Mouse (Mus musculus): ENCODE data around the gene Wipf1.

The Wipf1 gene

DNA sequence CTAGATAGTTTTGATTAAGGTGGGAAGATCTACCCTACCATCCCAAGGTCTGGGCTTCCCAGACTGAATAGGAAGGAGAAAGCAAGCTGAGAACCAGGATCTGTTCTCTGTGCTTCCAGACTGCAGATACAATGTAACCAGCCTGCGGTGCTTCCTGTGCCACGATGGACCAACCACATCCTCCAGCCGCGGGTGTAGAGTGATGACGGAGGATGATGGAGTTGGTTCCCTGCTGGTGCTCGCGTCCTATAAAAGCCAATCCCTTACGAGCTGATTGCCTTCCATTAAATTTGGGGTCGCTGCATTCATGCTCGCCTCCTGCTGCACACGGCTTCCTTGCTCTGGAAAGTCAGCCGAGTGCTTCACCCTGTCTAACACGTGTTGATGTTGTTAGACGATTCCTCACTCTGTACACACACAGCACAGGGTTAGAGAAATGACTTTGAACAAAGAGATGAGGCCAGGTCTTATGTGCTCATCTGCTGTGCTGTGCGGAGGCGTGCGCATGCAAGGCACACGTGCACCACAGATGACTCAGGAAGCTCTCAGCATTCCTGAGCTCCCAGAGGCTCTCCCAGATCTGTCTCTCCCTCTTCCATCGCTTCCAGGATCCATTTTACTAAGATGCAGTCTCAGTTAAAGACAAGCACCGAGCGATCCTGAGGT, 100.6 kb downstream of the Wipf1 start:
- DNase-seq: no peak

DNA sequence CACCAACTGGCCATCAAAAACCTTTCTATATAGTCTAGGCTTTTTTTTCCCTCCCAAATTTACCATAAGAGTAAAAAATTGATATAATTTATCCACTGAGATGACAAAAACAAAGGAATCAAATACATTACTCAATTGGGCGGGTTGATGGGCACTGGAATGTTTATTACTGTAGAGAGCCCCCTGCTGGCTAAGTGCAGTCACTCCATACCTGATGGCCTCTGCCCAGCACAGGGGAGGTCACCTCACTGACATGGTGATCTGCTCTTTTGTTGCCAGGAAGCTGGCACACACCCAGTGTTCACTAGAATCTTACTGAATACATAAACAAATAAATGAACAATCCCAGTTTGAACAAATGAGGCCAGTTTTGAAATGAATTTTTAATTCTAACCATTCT, 102.2 kb downstream of the Wipf1 start:
- DNase-seq: peak; percentile 66 to 72

DNA sequence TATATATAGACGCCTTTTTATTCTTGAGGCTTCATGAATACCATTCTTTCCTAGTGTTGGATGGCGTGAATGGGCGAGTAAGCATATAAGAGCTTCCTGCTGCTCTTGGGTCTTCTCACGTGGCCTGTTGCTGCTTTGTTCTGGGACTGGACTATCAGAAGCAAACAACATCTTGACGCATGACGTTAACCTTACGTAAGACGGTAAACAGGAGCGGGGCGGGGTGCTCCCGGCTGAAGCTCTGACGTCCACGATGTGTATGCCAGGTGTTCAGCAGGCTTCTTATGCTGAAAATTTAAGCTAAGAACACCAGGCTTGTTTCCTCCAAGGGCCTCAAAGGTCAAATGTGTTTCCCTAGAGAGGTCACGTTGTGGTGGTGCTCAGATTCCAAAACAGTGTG, 103.7 kb downstream of the Wipf1 start:
- DNase-seq: no peak

DNA sequence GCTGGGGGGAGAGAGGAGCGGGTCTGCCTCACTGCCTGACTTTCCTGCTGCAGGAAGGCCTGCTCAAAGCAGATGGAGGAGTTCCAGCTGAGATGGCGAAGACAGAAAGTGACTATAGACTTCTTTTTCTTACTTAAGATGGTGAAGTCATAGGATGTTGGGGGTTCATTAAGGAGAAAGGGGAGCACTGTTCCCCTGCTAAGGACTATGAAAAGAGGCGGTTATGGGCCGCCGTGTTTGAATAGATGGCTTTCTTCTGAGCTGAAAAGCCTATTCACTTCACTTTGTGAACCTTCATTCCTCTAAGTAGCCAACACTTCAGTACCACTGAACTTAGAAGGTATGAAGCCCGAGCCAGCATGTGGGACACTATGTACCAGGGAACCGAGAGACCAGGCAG, 109.8 kb downstream of the Wipf1 start:
- DNase-seq: no peak

DNA sequence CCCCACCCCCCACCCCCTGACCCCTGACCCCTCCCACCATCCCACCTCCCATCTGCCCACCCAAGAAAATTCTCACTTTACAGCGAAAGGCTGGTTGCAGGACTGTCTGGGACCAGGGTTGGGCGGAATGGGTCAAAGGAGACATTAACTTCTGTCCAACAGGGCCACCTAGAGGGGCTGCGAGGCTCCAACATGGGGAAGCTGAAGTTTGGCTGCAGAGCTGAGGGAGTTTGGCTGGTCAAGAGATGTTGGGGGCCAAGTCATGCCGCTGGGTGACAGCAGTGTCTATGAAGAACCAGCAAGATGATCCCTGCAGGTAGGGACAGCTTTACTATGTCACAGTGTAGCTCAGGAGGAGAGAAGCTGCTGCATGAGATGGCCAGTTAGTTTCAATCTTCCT, 110.2 kb downstream of the Wipf1 start:
- DNase-seq: peak; percentile 35 to 49

DNA sequence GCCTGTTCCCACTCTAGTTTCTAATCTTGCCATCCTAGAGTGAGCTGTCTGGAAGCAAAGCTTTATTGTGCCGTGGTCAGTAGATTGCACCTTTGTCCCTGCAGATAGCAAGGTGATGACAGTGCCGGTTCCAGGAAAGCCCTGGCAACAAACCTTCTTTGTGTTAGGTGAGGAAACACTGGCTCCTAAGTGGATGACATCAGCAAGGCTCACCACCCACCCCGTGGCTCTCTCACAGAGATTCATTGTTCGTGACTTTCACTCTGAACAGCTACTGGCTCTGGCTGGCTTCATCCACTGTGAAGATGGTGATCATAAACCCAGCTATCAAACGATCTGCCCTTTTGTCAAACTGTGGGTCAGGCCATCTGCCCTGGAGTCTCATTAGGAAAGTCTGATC, 113.6 kb downstream of the Wipf1 start:
- DNase-seq: no peak

DNA sequence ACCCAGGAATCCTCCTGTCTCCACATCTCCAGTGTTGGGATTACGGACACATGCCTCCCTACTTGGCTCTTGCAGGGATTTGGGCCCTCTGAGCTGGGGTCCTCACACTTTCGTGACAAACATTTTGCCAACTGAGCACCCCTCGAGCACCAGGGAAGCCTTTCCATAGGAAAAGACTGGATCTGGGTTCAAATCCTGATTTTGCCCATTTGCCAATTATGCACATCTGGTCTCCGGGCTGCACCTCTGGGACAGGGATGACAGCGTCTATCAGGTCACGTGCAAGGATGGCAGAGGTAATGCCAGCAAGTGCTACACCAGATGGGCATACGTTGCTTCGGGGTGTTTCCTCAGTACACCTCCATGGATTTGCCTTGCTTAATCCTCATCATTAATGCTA, 119.5 kb downstream of the Wipf1 start:
- no peak for DNase-seq

DNA sequence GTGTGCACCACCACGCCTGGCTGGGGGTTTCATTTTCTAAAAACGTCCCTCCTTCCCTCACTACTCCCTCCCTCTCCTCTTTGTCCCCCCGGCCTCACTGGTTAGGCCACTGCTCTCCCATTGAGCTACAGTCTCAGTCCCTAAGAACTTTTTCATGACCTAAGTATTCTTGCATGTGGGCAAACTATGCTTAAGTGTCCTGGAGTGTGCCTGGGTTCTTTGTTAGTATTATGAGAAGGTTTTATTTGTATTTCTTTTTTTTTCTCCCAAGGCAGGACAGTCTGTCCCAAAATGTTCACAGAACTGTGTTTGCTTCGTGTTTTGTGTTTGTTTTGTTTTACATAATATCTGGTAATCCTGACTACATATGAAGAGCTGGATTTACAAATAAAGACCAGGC, 121.9 kb downstream of the Wipf1 start:
- DNase-seq: no peak

DNA sequence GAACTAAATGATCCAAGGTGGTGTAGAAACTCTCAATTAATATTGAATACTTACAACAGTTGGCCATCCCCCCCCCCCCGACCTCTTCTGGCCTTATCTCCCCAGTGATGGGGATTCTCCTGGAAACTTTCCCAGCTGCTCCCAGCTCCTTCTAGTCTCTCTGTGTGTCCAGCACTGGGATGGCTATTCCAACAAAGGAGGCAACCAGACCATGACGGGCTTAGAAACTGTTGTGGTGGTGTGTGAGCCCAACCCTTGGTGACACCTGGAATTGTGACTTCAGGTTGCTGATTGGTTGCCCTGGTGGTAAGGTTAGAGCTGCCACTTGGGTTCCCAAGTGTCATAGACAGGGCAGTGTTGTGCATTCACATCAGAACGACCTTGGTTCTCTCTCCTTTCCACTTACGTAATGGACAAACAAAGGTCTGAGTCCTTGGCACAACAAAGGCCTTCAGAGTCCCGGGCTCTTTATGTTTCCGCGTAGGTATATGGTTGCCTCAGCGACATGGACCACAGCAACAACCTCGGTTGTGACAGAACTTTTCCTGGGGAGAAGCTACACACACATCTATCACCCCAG, 123.1 kb downstream of the Wipf1 start:
- DNase-seq: no peak

DNA sequence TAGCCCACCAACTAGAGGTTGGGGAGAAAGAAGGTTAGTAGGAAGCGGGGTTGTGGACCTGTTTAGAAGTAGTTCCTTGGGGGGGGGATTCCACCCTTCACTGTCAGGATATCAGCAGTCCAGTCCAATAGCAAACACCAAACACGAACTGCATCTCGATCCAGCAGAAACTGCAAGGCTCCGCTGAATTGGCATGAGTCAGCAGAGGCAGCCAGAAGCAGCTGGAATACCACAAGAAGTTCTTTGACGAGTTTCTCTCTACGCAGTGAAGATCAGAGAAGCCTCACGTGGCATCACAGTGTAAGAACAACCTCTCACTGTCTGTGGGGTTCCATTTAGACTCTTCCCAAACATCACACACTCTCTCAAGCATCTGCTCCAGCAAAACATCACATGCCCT, 124.6 kb downstream of the Wipf1 start:
- no peak for DNase-seq

DNA sequence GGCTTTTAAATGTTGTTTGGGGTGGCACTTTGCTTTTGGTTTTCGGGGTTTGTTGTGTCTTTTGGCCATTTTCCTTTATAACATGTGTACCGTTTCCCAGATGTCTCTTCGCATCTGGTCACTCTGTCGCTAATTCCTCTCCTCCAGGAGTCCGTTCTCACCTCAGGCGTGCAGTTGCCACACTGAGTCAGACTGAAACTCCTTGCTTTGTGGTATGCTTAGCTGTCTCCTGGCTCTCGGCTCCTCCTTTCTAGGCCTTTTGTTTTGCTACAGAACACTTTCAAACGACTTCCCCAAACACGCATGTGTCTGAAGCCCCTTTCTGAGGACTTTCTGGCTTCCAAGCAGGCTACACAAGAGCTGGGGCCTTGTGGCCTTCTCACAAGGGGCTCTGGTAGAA, 125.1 kb downstream of the Wipf1 start:
- DNase-seq: no peak

DNA sequence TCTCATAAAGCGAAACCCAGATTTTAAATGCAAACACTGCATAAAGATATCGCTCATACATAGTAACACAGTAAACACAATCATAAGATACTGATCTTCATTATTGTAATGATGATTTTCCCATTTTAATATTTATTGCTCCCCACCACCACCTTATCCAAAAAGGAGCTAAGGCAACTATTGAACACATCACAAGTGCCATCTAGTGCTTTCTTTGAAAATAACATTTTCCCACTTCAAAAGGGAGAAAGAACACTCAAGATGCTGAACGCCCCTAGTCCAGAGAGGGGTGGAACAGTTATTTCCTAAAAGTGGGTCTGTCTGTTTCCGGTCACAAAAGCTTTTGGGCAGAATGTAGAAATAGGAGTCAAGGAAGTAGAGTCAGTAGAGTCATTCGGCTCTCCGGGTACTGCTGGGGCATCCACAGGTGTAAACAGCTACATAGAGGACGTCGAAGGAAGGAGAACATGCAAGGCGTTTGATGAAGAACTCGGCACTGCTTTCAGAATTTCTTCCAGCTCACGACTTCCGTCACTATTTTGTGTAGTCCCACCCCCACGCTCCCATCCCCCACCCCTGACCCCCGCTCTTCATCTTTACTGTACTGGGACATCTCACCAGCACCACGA, 126.0 kb downstream of the Wipf1 start:
- DNase-seq: no peak

DNA sequence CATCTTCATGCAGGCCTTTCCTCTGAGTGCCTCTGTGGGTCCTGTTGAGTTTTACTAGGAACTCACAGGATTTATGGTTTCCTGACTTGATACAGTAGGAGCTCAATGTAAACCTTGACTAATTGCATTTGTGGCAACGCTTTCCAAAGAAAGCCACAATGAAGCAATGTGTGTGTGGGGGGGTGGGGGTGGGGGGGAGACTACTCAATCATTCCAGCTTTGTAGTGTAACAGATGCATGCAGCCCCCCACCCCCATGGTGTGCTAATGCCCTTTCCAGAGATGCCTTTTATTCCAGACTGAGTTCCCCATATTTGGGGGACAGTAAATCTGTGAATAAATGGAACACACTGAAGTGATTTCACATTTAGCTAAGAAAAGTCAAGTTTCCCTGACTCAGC, 127.8 kb downstream of the Wipf1 start:
- DNase-seq: no peak

DNA sequence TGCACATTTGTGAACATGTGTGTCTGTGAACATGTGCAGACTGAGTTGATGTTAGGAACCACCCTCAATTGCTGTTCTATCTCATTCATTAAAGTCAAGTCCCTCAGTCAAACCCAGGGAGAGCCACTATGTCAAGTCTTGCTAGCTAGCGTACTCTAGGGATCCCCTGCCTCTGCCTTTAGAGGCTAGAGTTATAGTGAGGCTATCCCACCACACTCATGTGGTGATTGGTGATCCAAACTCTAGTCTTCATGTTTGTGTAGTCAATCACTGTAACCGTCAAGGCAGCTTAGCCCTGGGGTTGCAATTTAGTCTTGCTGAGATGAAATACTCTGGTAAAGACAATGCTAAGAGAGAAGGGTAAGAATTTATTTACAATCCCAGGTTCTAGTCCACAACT, 132.1 kb downstream of the Wipf1 start:
- DNase-seq: no peak

DNA sequence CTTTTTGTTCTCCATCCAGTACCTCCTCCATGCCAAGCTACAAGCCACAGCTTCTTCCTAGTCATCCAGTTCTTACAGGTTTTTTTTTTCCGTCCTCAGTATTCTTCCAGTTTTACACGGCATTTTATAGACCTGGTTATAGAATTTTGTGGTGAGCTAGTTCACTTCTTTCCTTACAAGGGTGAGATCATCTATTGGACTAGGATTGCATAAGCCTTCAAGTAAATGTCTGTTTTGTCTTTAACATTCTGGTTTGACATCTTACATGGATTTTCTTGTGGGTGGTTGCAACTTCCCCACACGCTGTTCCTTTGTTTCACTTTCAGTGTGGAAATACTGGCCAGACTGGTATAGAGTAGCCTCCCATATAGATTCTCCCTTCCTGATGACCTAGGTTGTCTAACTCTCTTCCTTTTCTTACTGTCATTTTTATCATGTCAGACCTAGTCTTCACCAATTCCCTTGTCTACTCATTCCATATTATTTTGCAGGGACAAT, 132.7 kb downstream of the Wipf1 start:
- DNase-seq: no peak

DNA sequence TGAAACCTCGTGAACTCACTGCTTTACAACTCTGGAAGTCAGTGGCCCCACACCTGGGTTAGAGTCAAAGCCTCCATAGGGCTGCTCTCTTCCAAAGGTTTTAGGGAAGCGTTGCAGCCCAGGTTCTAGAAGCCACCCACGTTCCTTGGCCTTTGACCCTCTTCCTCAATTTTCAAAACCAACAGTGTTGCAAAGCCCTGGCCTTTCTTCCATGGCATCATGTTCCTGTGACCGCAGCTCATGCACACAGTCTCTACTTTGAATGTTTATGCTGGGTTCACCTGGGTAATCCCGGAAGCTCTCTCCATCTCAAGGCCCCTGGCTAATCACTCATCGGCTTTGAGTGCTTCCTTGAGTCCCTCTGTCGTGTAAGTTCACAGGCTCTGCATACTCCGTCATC, 134.0 kb downstream of the Wipf1 start:
- no peak for DNase-seq

DNA sequence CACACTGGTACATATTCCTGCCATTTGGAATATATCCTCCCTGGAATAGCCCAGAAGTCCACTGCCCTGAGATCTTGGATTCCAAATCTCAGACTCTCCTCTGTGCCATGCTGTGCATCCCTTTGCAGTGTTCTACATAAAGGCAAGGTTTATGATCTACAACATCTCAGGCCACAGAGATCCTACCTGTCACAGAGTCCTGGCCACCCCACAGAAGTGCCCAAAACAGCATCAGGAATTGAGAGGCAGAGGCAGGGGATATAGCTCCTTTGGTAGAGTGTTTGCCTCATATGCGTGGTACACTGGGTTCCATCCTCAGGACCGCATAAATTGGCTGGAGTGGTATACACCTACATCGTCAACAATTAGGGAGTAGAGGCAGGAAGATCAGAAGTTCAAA, 135.1 kb downstream of the Wipf1 start:
- no peak for DNase-seq

DNA sequence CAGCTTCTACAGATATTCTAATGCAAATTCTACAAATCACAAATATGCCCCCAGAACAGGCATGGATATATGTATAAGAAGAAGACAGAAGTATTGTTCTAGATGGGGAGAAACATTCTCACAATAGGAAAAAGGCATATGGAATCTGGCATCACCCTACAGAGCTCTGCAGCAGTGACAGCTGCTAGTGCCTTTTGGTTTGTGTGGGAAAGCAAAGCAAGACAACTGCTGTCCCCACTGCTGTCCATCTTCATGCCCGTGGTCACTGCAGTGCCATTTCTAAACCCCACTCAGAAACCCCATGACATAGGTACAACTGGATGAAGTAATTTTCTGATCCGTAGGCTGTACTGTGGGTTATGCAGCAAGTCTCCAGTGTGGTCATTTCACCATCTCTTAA, 136.8 kb downstream of the Wipf1 start:
- no peak for DNase-seq

DNA sequence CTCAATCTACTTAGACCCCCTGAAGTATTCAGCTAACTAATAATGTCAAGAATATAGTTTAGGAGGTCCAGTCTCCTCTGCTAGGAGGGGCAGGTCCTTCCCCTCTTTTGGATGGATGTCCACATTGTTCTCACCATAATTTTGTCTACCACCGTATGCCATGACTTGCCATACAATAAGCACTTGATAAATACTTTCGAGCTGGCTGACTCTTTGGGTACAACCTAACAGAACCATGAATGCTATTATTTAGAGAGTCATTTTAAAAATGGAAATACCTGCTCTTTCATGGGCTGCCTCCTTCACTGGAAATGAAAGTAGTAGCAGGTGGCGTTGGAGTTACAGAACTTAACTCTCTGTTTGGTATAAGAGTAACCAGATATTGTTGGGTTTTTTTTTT, 139.6 kb downstream of the Wipf1 start:
- no peak for DNase-seq

DNA sequence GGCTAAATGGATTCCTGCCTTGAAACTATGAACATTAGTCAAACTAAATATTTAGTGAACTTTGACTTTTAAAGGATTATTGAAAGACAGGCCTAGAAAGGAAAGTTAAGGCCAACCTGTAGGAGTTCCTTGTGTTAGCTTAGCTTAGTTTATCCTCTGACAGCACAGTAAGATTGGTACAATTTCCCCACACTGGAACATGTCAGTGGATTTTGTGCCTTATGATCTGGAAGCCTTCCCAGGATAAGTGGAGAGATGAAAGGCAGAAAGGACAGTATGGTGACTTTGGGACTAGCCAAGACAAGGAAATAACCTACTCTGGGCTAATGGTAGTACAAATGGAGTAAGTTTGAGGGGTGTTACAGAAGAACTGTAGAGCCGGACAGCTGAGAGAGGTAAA, 141.7 kb downstream of the Wipf1 start:
- DNase-seq: no peak

DNA sequence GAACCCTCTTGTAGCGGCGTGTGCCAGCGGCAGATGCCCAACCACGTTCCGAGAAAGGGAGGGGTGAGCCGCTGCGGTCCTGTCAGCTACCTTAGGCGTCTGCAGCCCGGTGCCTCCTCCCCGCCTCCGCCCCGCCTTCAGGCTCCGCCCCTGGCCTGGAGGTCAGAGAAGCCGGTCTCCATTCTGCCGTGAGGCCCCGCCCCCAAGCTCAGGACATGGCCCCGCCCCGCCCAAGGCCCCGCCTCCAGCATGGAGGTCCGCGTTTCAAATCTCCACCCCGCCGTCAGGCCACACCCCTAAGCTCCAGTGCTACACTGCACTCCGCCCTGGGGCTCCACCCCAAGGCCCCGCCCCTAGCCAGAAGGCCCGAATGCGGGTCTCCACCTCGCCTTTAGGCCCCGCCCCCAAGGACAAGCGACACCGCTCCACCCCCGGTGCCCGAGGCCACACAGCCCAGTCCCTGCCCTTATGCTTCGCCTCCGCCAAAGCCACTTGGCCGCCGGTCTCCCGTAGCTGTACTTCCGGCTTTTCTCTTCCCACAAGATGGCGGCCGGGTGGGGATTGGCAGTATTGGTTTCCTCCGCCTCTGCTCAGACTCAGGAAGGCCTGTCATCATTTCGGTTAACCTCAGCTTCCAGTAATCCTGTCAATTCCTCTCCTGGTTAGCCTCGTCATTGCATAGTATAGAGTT, 143.0 kb downstream of the Wipf1 start, which contains the start of gene Gpr155:
Gpr155 (minus strand) TSS at position 217 of the 691 bp plus-strand sequence.
- DNase-seq: peak; percentile 100

DNA sequence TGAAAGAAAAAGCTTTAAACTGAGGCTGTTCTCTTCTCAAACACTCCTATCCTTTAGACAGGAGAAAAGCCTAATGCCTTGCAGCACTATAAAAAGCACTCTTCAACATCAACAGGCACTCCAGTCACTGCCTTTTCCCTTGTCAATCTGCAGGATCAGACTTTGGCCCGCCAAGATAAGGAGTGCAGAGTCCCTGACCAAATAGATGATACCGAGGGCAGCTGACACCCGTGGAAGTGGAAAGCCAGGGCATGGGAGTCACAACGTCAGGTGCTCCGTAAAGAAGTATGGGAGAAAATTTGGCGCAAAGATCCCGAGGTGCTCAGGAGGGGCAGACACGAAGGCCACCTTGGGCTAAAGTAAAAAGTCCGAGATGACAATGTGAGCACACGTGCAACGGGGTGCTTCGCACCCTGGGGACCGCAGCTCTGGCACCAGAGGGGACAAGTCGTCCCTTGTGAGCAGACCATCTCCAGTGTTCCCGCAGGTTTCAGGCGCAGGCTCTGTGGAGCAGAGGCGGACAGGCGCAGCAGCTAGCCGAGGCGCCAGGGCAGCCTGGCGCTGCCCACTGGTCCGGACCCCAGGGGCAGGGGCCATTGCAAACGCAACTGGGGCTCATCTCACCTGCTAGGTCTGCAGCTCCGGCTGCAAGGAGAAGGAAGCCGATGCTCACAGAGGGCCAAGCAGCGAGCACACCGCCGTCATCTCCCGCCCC, 143.7 kb downstream of the Wipf1 start:
- peak in 1 of 2 experiments; percentile 36 for DNase-seq

DNA sequence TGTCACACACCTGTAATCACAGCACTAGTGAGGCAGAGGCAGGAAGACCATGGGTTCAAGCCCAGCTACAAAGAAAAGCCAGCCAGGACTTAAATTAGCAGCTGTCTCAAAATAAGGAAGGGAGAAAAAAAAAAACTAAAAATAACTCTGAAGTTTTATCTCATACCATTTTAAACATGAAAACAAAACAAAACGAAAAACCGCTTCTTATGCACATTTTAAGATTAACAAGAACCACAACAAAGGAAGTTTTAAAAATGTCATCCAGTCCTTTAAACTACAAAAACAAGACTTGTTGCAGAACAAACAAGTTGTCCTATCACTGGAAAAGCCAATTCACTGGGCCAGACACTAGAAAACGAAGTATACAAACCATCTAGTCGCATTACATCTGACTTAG, 144.4 kb downstream of the Wipf1 start:
- no peak for DNase-seq
